Comparison of ENCODE assay signal across 15 mouse cellular contexts in the genomic region with DNA sequence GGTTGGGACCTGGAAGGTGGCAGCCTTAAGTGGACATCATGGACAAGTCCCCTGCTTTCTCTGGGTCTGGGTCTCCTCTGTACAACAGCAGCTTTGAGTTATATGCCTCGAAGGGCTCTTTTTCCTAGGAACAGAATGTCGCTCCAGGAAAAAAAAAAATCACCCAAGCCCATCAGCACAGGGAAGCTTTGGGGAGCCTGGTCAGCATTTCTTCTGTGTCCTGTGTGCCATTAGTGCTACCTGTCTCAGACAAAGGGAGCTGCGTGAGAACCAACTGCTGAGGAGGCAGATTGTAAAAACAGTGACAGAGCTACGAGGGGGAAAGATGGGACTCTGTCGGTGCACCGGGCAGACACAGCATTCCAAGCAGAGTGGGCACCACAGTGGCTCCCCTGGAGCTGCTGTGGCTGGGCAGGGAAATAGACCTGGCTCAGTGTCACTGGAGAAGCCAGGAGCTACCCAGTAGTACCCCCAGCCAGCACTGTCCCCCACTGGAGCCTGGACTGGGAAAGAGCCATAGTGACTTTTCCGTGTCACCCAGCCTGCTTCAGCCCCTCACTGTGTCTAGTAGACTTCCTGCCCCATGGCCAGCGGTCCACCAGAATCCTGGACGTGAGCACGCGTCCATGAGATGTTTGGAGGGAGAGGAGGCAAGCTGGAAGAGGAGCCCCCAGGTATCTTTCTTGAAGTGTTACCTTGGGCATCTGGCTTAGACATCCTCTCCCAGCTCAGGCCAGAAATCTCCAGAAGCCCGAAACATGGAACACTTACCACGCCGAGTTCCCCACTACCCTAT. TPM values are rescaled to one million over a fixed set of nuclear protein-coding genes. Genes with fewer than 3 reads are reported as not detected.
DNase-seq lines count a peak whose midpoint lies in the region; ATAC-seq and TF ChIP-seq lines count a peak whose summit lies in the region.
"Had no signal": no experiment of that assay in that cellular context is flagged by ENCODE, and none has a peak within 500 bp of the region (broad histone marks: within the 10 kb centered on the region; RNA-seq: fewer than 3 reads in every experiment).

No protein-coding gene starts in this region.

- WGBS in cerebellum, adult 2 months: 7% methylated on average over 14 of the region's 14 CpGs
- 21% methylated on average over 14 of the region's 14 CpGs for WGBS in forebrain, embryonic 12.5 days
- WGBS in hindbrain, embryonic 15.5 days: 26% methylated on average over 14 of the region's 14 CpGs
- WGBS in midbrain, embryonic 16.5 days: 18% methylated on average over 14 of the region's 14 CpGs

- no peak for TF ChIP-seq CTCF in cerebellum, adult 2 months (IDR thresholded peaks at IDR 0.05; ENCODE audit: borderline replicate concordance, insufficient read depth, low read depth, low read length)

- H3K27me3 ChIP-seq in cerebellum, adult 2 months (ENCODE audit: control insufficient read depth, insufficient read depth, low read length): peaks cover 1% of the 10 kb centered on the region; the same call in 1 of the 2 replicates
- H3K27me3 ChIP-seq in forebrain, embryonic 12.5 days: peaks cover 43% of the 10 kb centered on the region
- H3K27me3 ChIP-seq in hindbrain, embryonic 15.5 days: peaks cover 11% of the 10 kb centered on the region; the same call in 1 of the 2 replicates
- peaks cover 5% of the 10 kb centered on the region; the same call in 1 of the 2 replicates for H3K27me3 ChIP-seq in midbrain, embryonic 16.5 days (ENCODE audit: control insufficient read depth, insufficient read depth, low read depth, low read length)

- peaks cover 18% of the 10 kb centered on the region for H3K36me3 ChIP-seq in forebrain, embryonic 12.5 days (replicated peaks)
- no peaks in the 10 kb centered on the region for H3K36me3 ChIP-seq in hindbrain, embryonic 15.5 days
- no peaks in the 10 kb centered on the region for H3K36me3 ChIP-seq in midbrain, embryonic 16.5 days (ENCODE audit: control insufficient read depth, insufficient read depth, low read length)
- H3K36me3 ChIP-seq: liver, embryonic 12.5 days had no signal

- no peak overlapping the region for H3K27ac ChIP-seq in cerebellum, adult 2 months (ENCODE audit: insufficient read depth, low read length)
- peak overlapping the region; percentile 98 for H3K27ac ChIP-seq in forebrain, embryonic 12.5 days
- H3K27ac ChIP-seq in hindbrain, embryonic 15.5 days (replicated peaks): peak overlapping the region; percentile 86
- H3K27ac ChIP-seq in midbrain, embryonic 16.5 days (ENCODE audit: low read length): peak overlapping the region; percentile 94
- H3K27ac ChIP-seq: liver, embryonic 12.5 days had no signal

- no peak overlapping the region for H3K4me3 ChIP-seq in cerebellum, adult 2 months (replicated peaks; ENCODE audit: insufficient read depth, low read depth, low read length)
- H3K4me3 ChIP-seq in forebrain, embryonic 12.5 days (replicated peaks): peak overlapping the region; percentile 76
- peak overlapping the region; percentile 56 for H3K4me3 ChIP-seq in hindbrain, embryonic 15.5 days
- peak overlapping the region; percentile 54 for H3K4me3 ChIP-seq in midbrain, embryonic 16.5 days (ENCODE audit: low read depth, low read length)
- H3K4me3 ChIP-seq: liver, embryonic 12.5 days had no signal

- H3K4me2 ChIP-seq in forebrain, embryonic 12.5 days: peak overlapping the region; percentile 74
- H3K4me2 ChIP-seq in hindbrain, embryonic 15.5 days: peak overlapping the region; percentile 69
- peak overlapping the region; percentile 72 for H3K4me2 ChIP-seq in midbrain, embryonic 16.5 days (ENCODE audit: low read length)
- H3K4me2 ChIP-seq: liver, embryonic 12.5 days had no signal

- no peak for TF ChIP-seq POLR2A in cerebellum, adult 2 months (IDR thresholded peaks at IDR 0.05; ENCODE audit: borderline replicate concordance, insufficient read depth, low read length)

- DNase-seq in cerebellum, postnatal 10 days: peak; percentile 39 to 49
- no peak for DNase-seq in cerebellum, adult 2 months
- no peak for DNase-seq in lung, postnatal 36 days
- no peak for DNase-seq in lung, postnatal 4 days
- DNase-seq in left cerebral cortex, adult 18-20 months (ENCODE audit: low spot score in 2 of 2): no peak
- DNase-seq: gastrocnemius, postnatal 25 days; kidney, adult 8-10 months; lung, postnatal 10 days; thymus, adult 18-20 months had no signal

- no peaks in the 10 kb centered on the region for H3K4me1 ChIP-seq in cerebellum, adult 2 months (ENCODE audit: control insufficient read depth, insufficient read depth, low read length)
- peaks cover 84% of the 10 kb centered on the region for H3K4me1 ChIP-seq in forebrain, embryonic 12.5 days
- peaks cover 53% of the 10 kb centered on the region for H3K4me1 ChIP-seq in hindbrain, embryonic 15.5 days (replicated peaks)
- peaks cover 39% of the 10 kb centered on the region for H3K4me1 ChIP-seq in midbrain, embryonic 16.5 days (ENCODE audit: control insufficient read depth, insufficient read depth, low read length)
- H3K4me1 ChIP-seq: liver, embryonic 12.5 days had no signal

- ATAC-seq in forebrain, embryonic 12.5 days (ENCODE audit: low FRiP score): no peak
- no peak for ATAC-seq in hindbrain, embryonic 15.5 days (ENCODE audit: low FRiP score, low read depth)
- no peak for ATAC-seq in midbrain, embryonic 16.5 days
- ATAC-seq: liver, embryonic 12.5 days had no signal

- H3K9me3 ChIP-seq in forebrain, embryonic 12.5 days: no peaks in the 10 kb centered on the region
- no peaks in the 10 kb centered on the region for H3K9me3 ChIP-seq in hindbrain, embryonic 15.5 days
- H3K9me3 ChIP-seq in midbrain, embryonic 16.5 days (replicated peaks; ENCODE audit: control insufficient read depth, low read length, poor library complexity, severe bottlenecking): no peaks in the 10 kb centered on the region
- H3K9me3 ChIP-seq: liver, embryonic 12.5 days had no signal

- H3K9ac ChIP-seq in forebrain, embryonic 12.5 days: peak overlapping the region; percentile 96
- H3K9ac ChIP-seq in hindbrain, embryonic 15.5 days: peak overlapping the region; percentile 49
- H3K9ac ChIP-seq in midbrain, embryonic 16.5 days (ENCODE audit: low read depth, low read length): peak overlapping the region; percentile 67
- H3K9ac ChIP-seq: liver, embryonic 12.5 days had no signal

RNA-seq across cellular contexts. Expression of a gene that starts 1.8 kb away (rescaled TPM):
- polyA plus RNA-seq in cerebellum, adult 2 months (2012; rRNA removed): 0.38 and 0.51 TPM in 2 replicates
- 55.9 and 74.5 TPM in 2 replicates for polyA plus RNA-seq in forebrain, embryonic 12.5 days (2016; fragmentation: Nextera tagmentation; extraction: Ambion mirVana)
- 36.3 and 59.8 TPM in 2 replicates for polyA plus RNA-seq in hindbrain, embryonic 15.5 days (2015; fragmentation: Nextera tagmentation; extraction: Ambion mirVana)
- polyA plus RNA-seq in midbrain, embryonic 16.5 days (2015; fragmentation: Nextera tagmentation; extraction: Ambion mirVana): 33.4 and 39.5 TPM in 2 replicates
- total RNA-seq in left cerebral cortex, adult 18-20 months (2021): under 1 TPM in 1 of 2 experiments, not detected in 1; 0.51 TPM
- total RNA-seq: gastrocnemius, postnatal 25 days; hematopoietic stem cell, adult 5-6 weeks; monocyte, adult 5-6 weeks had no signal
- polyA plus RNA-seq: liver, embryonic 12.5 days had no signal

RNA-seq across cellular contexts. Expression of a gene that starts 23.5 kb away (rescaled TPM):
- polyA plus RNA-seq in cerebellum, adult 2 months (2012; rRNA removed): 0.03 and 0.05 TPM in 2 replicates
- 0.65 and 1.2 TPM in 2 replicates for polyA plus RNA-seq in forebrain, embryonic 12.5 days (2016; fragmentation: Nextera tagmentation; extraction: Ambion mirVana)
- polyA plus RNA-seq in hindbrain, embryonic 15.5 days (2015; fragmentation: Nextera tagmentation; extraction: Ambion mirVana): 0.35 and 0.42 TPM in 2 replicates
- polyA plus RNA-seq in midbrain, embryonic 16.5 days (2015; fragmentation: Nextera tagmentation; extraction: Ambion mirVana): 1.0 and 1.2 TPM in 2 replicates
- total RNA-seq in left cerebral cortex, adult 18-20 months (2021): under 1 TPM in 1 of 2 experiments, not detected in 1; 0.07 TPM
- total RNA-seq: gastrocnemius, postnatal 25 days; hematopoietic stem cell, adult 5-6 weeks had no signal

RNA-seq across cellular contexts. Expression of a gene that starts 26.1 kb away (rescaled TPM):
- polyA plus RNA-seq in cerebellum, adult 2 months (2012; rRNA removed): 2.7 and 2.8 TPM in 2 replicates
- 9.7 and 11.3 TPM in 2 replicates for polyA plus RNA-seq in forebrain, embryonic 12.5 days (2016; fragmentation: Nextera tagmentation; extraction: Ambion mirVana)
- 17.9 and 19.9 TPM in 2 replicates for polyA plus RNA-seq in hindbrain, embryonic 15.5 days (2015; fragmentation: Nextera tagmentation; extraction: Ambion mirVana)
- 22.7 and 24.2 TPM in 2 replicates for polyA plus RNA-seq in midbrain, embryonic 16.5 days (2015; fragmentation: Nextera tagmentation; extraction: Ambion mirVana)
- 1 to 10 TPM; 4.6 to 4.7 TPM for total RNA-seq in left cerebral cortex, adult 18-20 months (2021)

Comparison
In these comparisons a context has a peak if more than half of its experiments do, and no peak if none do; other contexts are left out.
1. DNase-seq: peak in cerebellum, postnatal 10 days (2 of 2); none in cerebellum, adult 2 months (0 of 2), lung, postnatal 36 days (single experiment), lung, postnatal 4 days (0 of 2) and left cerebral cortex, adult 18-20 months (0 of 2).
2. RNA of a gene that starts 1.8 kb away (polyA plus RNA-seq): 55.9 to 74.5 TPM in forebrain, embryonic 12.5 days, 36.3 to 59.8 TPM in hindbrain, embryonic 15.5 days and 33.4 to 39.5 TPM in midbrain, embryonic 16.5 days; 0.38 to 0.51 TPM in cerebellum, adult 2 months; every median in the first group is over 10 times any median in the second.
3. Peak in every context shown above with its lines, with median percentiles within 50 percentile points of each other: H3K4me2 ChIP-seq and H3K9ac ChIP-seq.